In genomic region chr4:120845098-120845497, GRCm38 (mm10) we compare ENCODE assay signal across 17 mouse cellular contexts. TPM values are rescaled to one million over a fixed set of nuclear protein-coding genes. Genes with fewer than 3 reads are reported as not detected.
DNase-seq lines count a peak whose midpoint lies in the region; ATAC-seq and TF ChIP-seq lines count a peak whose summit lies in the region.
"Had no signal": no experiment of that assay in that cellular context is flagged by ENCODE, and none has a peak within 500 bp of the region (broad histone marks: within the 10 kb centered on the region; RNA-seq: fewer than 3 reads in every experiment).

No protein-coding gene starts in this region.

- DNase-seq in MEL (ENCODE audit: low read depth, low spot score) = peak; percentile 77
- DNase-seq in c-Kit-positive CD71-negative TER-119-negative erythroid progenitor cells, embryonic 14.5 days (ENCODE audit: low read depth) = peak; percentile 17
- DNase-seq in liver, embryonic 11.5 days (ENCODE audit: low spot score) = no peak
- DNase-seq in gastrocnemius, postnatal 14 days = no peak
- no peak for DNase-seq in spleen, postnatal 10 days (ENCODE audit: low spot score in 2 of 2)
- DNase-seq in urinary bladder, postnatal 25 days (ENCODE audit: low spot score) = no peak
- DNase-seq: cerebellum, adult 9-10 months; gastrocnemius, adult 2 months; heart, adult 18-20 months; kidney, adult 8-10 months; kidney, postnatal 14 days; lung, adult 2 months had no signal

- intact Hi-C loops in gastrocnemius, postnatal 14 days (cut with DNase I; ENCODE audit: low total_unique reads) = loop anchor here (5.0 kb wide), 1 partner anchor 67 kb away; no protein-coding TSS in a partner anchor

- no peak overlapping the region for H3K9ac ChIP-seq in MEL (ENCODE audit: control insufficient read depth, low read depth, low read length, poor library complexity, severe bottlenecking)
- H3K9ac ChIP-seq in liver, embryonic 11.5 days (ENCODE audit: low read depth, low read length) = no peak overlapping the region
- H3K9ac ChIP-seq: embryonic facial prominence, embryonic 12.5 days; midbrain, embryonic 12.5 days; neural tube, embryonic 12.5 days had no signal

- 43% methylated on average over 4 of the region's 4 CpGs for WGBS in liver, embryonic 11.5 days

- peaks cover 0 to 15% of the 10 kb centered on the region in 2 experiments; a peak in 2 of 4 replicates for H3K4me1 ChIP-seq in MEL (ENCODE audit: control insufficient read depth in 1 of 2, insufficient read depth in 2 of 2, low read length in 2 of 2)
- peaks cover 18% of the 10 kb centered on the region for H3K4me1 ChIP-seq in liver, embryonic 11.5 days (replicated peaks; ENCODE audit: control insufficient read depth, insufficient read depth, low read length)
- H3K4me1 ChIP-seq: embryonic facial prominence, embryonic 12.5 days; midbrain, embryonic 12.5 days; neural tube, embryonic 12.5 days had no signal

- no peaks in the 10 kb centered on the region for H3K79me2 ChIP-seq in MEL (ENCODE audit: control insufficient read depth, insufficient read depth, low read length, poor library complexity)

- no peak for TF ChIP-seq EP300 in MEL (IDR thresholded peaks at IDR 0.05; ENCODE audit: low read depth in 1 of 2, low read length in 2 of 2)

- ATAC-seq in liver, embryonic 11.5 days (replicated peaks; ENCODE audit: low FRiP score) = peak; percentile 60
- peak; percentile 67 for ATAC-seq in megakaryocyte, adult 5-6 weeks (ENCODE audit: poor library complexity, severe bottlenecking)

- peaks cover 3 to 5% of the 10 kb centered on the region in 2 experiments; a peak in 3 of 4 replicates for H3K27me3 ChIP-seq in MEL (ENCODE audit: control insufficient read depth in 1 of 2, insufficient read depth in 2 of 2, low read length in 2 of 2)
- peaks cover 17% of the 10 kb centered on the region for H3K27me3 ChIP-seq in liver, embryonic 11.5 days (replicated peaks; ENCODE audit: control insufficient read depth, insufficient read depth, low read length)
- H3K27me3 ChIP-seq: neural tube, embryonic 12.5 days had no signal

- H3K9me3 ChIP-seq in MEL (replicated peaks; ENCODE audit: insufficient read depth, low read length) = no peaks in the 10 kb centered on the region
- no peaks in the 10 kb centered on the region for H3K9me3 ChIP-seq in liver, embryonic 11.5 days (ENCODE audit: control insufficient read depth, low read length)
- H3K9me3 ChIP-seq: embryonic facial prominence, embryonic 12.5 days; hindbrain, embryonic 10.5 days; midbrain, embryonic 12.5 days; neural tube, embryonic 12.5 days had no signal

- TF ChIP-seq RAD21 in MEL (IDR thresholded peaks at IDR 0.05; ENCODE audit: low read depth, low read length) = no peak

- H3K27ac ChIP-seq in MEL (ENCODE audit: control insufficient read depth, low read depth, low read length) = no peak overlapping the region
- H3K27ac ChIP-seq in liver, embryonic 11.5 days (ENCODE audit: low read depth, low read length) = peak overlapping the region; percentile 17; the same call in 1 of the 2 replicates
- H3K27ac ChIP-seq: embryonic facial prominence, embryonic 12.5 days; gastrocnemius, adult 2 months; hindbrain, embryonic 10.5 days; midbrain, embryonic 12.5 days; neural tube, embryonic 12.5 days had no signal

- peak overlapping the region; percentile 46 for H3K4me2 ChIP-seq in liver, embryonic 11.5 days
- H3K4me2 ChIP-seq: embryonic facial prominence, embryonic 12.5 days; midbrain, embryonic 12.5 days; neural tube, embryonic 12.5 days had no signal

- H3K36me3 ChIP-seq in MEL (ENCODE audit: control insufficient read depth in 1 of 2, insufficient read depth in 2 of 2, low read length in 2 of 2) = peaks cover 0 to 11% of the 10 kb centered on the region in 2 experiments; a peak in 2 of 4 replicates
- no peaks in the 10 kb centered on the region for H3K36me3 ChIP-seq in liver, embryonic 11.5 days (ENCODE audit: control insufficient read depth, insufficient read depth, low read length)
- H3K36me3 ChIP-seq: embryonic facial prominence, embryonic 12.5 days; hindbrain, embryonic 10.5 days; midbrain, embryonic 12.5 days; neural tube, embryonic 12.5 days had no signal

- no peak overlapping the region for H3K4me3 ChIP-seq in MEL (ENCODE audit: control insufficient read depth in 1 of 2, insufficient read depth in 1 of 2, low read depth in 2 of 2, low read length in 2 of 2)
- H3K4me3 ChIP-seq in liver, embryonic 11.5 days (ENCODE audit: low read depth, low read length) = no peak overlapping the region
- H3K4me3 ChIP-seq: embryonic facial prominence, embryonic 12.5 days; gastrocnemius, adult 2 months; hindbrain, embryonic 10.5 days; midbrain, embryonic 12.5 days; neural tube, embryonic 12.5 days had no signal

- peak in 2 of 3 experiments; percentile 4 to 13; a peak in 3 of 6 replicates for TF ChIP-seq CTCF in MEL (IDR thresholded peaks at IDR 0.05 in 2 of 3, conservative IDR thresholded peaks at IDR 0.05 in 1 of 3; ENCODE audit: control insufficient read depth in 1 of 3, insufficient read depth in 1 of 3, low read depth in 2 of 3, low read length in 3 of 3, poor library complexity in 1 of 3, severe bottlenecking in 1 of 3)

- no peak for TF ChIP-seq POLR2A in MEL (IDR thresholded peaks at IDR 0.05; ENCODE audit: control insufficient read depth in 1 of 2, insufficient read depth in 1 of 2, low read depth in 1 of 2, low read length in 2 of 2, poor library complexity in 1 of 2)

TF ChIP-seq in MEL, 35 proteins besides CTCF, POLR2A, EP300 and RAD21:
- TF ChIP-seq ZKSCAN1 (IDR thresholded peaks at IDR 0.05; ENCODE audit: low read depth, low read length) (no peak), GABPA (IDR thresholded peaks at IDR 0.05; ENCODE audit: low read depth, low read length) (no peak), RCOR1 (IDR thresholded peaks at IDR 0.05; ENCODE audit: low read depth, low read length) (peak; percentile 80; the same call in 1 of the 2 replicates)

RNA-seq across cellular contexts. Expression of gene Rims3, which starts 9.5 kb away (rescaled TPM):
- total RNA-seq in MEL (2012; rRNA removed) = not detected in 2 replicates
- polyA plus RNA-seq in MEL (2012; ENCODE audit: insufficient read depth in 1 of 2, insufficient read length in 2 of 2, low read depth in 1 of 2, low replicate concordance in 2 of 2, missing spikeins in 1 of 2) = under 1 TPM in 1 of 2 experiments, not detected in 1; 0.07 TPM
- polyA plus RNA-seq in liver, embryonic 11.5 days (2014; fragmentation: Nextera tagmentation; extraction: Ambion mirVana) = 0.66 and 1.1 TPM in 2 replicates
- 0.05 and 0.29 TPM in 2 replicates for total RNA-seq in megakaryocyte, adult 5-6 weeks (2015)
- total RNA-seq in megakaryocyte, adult 5-6 weeks (2017) = 0.04 and 0.15 TPM in 2 replicates
- total RNA-seq in gastrocnemius, postnatal 14 days (2021) = under 1 TPM in 1 of 2 experiments, not detected in 1; 0.06 TPM

RNA-seq across cellular contexts. Expression of gene Nfyc, which starts 13.7 kb away (rescaled TPM):
- 39.5 and 45.9 TPM in 2 replicates for total RNA-seq in MEL (2012; rRNA removed)
- polyA plus RNA-seq in MEL (2012; ENCODE audit: insufficient read depth in 1 of 2, insufficient read length in 2 of 2, low read depth in 1 of 2, low replicate concordance in 2 of 2, missing spikeins in 1 of 2) = 100 to 1,000 TPM in 1 of 2 experiments, 10 to 100 TPM in 1; 64.8 to 178 TPM
- polyA plus RNA-seq in liver, embryonic 11.5 days (2014; fragmentation: Nextera tagmentation; extraction: Ambion mirVana) = 83.1 and 92.6 TPM in 2 replicates
- total RNA-seq in megakaryocyte, adult 5-6 weeks (2015) = 64.3 and 66.1 TPM in 2 replicates
- total RNA-seq in megakaryocyte, adult 5-6 weeks (2017) = 55.0 and 67.3 TPM in 2 replicates
- 10 to 100 TPM; 43.7 to 44.3 TPM for total RNA-seq in gastrocnemius, postnatal 14 days (2021)

Comparison
In these comparisons a context has a peak if more than half of its experiments do, and no peak if none do; other contexts are left out.
1. DNase-seq: peak in MEL (single experiment) and c-Kit-positive CD71-negative TER-119-negative erythroid progenitor cells, embryonic 14.5 days (single experiment); none in liver, embryonic 11.5 days (single experiment), gastrocnemius, postnatal 14 days (single experiment), spleen, postnatal 10 days (0 of 2) and urinary bladder, postnatal 25 days (single experiment).